17 mouse cellular contexts compared by ENCODE assay signal in the genomic region with DNA sequence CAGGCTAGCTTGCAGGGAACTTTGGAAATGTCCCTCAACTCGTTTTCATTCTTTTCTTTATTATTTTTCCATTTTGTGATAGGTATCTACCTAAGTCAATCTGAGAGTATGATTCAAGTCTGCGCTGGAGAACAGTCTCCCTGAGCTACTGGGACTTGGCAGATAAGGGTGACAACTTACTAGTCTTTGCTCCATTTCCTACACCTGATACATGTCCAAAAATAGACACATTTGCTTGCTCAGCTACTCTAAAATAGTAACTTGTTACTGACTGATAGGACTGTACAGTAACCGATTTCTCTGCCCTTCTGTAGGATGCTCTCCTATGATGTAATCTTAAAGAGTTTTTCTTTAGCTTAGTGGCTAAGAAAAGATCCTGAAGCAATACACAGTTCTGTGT.
DNase-seq lines count a peak whose midpoint lies in the region; ATAC-seq and TF ChIP-seq lines count a peak whose summit lies in the region.
"Had no signal": no experiment of that assay in that cellular context is flagged by ENCODE, and none has a peak within 500 bp of the region (broad histone marks: within the 10 kb centered on the region; RNA-seq: fewer than 3 reads in every experiment).

No protein-coding gene starts in this region.

- H3K36me3 ChIP-seq in heart, embryonic 11.5 days (ENCODE audit: control insufficient read depth, insufficient read depth, low read length): no peaks in the 10 kb centered on the region
- H3K36me3 ChIP-seq in hindbrain, embryonic 14.5 days (replicated peaks; ENCODE audit: control insufficient read depth, insufficient read depth): no peaks in the 10 kb centered on the region
- H3K36me3 ChIP-seq in hindbrain, embryonic 16.5 days (ENCODE audit: control insufficient read depth, insufficient read depth, low read length): no peaks in the 10 kb centered on the region
- H3K36me3 ChIP-seq in midbrain, postnatal 0 days (ENCODE audit: insufficient read depth, low read length): no peaks in the 10 kb centered on the region
- H3K36me3 ChIP-seq: embryonic facial prominence, embryonic 12.5 days; liver, embryonic 15.5 days; stomach, embryonic 15.5 days had no signal

- H3K4me2 ChIP-seq in heart, embryonic 11.5 days: peak overlapping the region; percentile 33
- no peak overlapping the region for H3K4me2 ChIP-seq in hindbrain, embryonic 14.5 days (replicated peaks)
- no peak overlapping the region for H3K4me2 ChIP-seq in hindbrain, embryonic 16.5 days (ENCODE audit: low read length)
- H3K4me2 ChIP-seq in midbrain, postnatal 0 days (ENCODE audit: low read depth, low read length, poor library complexity, severe bottlenecking): no peak overlapping the region
- H3K4me2 ChIP-seq: embryonic facial prominence, embryonic 12.5 days; liver, embryonic 15.5 days; stomach, embryonic 15.5 days had no signal

- no peaks in the 10 kb centered on the region for H3K4me1 ChIP-seq in heart, embryonic 11.5 days (ENCODE audit: control insufficient read depth, insufficient read depth, low read length)
- peaks cover 13% of the 10 kb centered on the region for H3K4me1 ChIP-seq in hindbrain, embryonic 14.5 days (replicated peaks; ENCODE audit: control insufficient read depth, insufficient read depth, low read length)
- peaks cover 9% of the 10 kb centered on the region for H3K4me1 ChIP-seq in hindbrain, embryonic 16.5 days (ENCODE audit: control insufficient read depth, insufficient read depth, low read depth, low read length)
- peaks cover 3% of the 10 kb centered on the region; the same call in 1 of the 2 replicates for H3K4me1 ChIP-seq in midbrain, postnatal 0 days (ENCODE audit: insufficient read depth, low read length)
- H3K4me1 ChIP-seq: embryonic facial prominence, embryonic 12.5 days; liver, embryonic 15.5 days; stomach, embryonic 15.5 days had no signal

- no peaks in the 10 kb centered on the region for H3K27me3 ChIP-seq in heart, embryonic 11.5 days (ENCODE audit: control insufficient read depth, insufficient read depth, low read length)
- no peaks in the 10 kb centered on the region for H3K27me3 ChIP-seq in hindbrain, embryonic 14.5 days (ENCODE audit: control insufficient read depth, insufficient read depth, low read length)
- H3K27me3 ChIP-seq in hindbrain, embryonic 16.5 days (replicated peaks; ENCODE audit: control insufficient read depth, insufficient read depth, low read length): no peaks in the 10 kb centered on the region
- no peaks in the 10 kb centered on the region for H3K27me3 ChIP-seq in midbrain, postnatal 0 days (ENCODE audit: insufficient read depth, low read length)
- H3K27me3 ChIP-seq: embryonic facial prominence, embryonic 12.5 days; liver, embryonic 15.5 days; stomach, embryonic 15.5 days had no signal

- no peaks in the 10 kb centered on the region for H3K9me3 ChIP-seq in heart, embryonic 11.5 days (replicated peaks; ENCODE audit: control insufficient read depth, low read length)
- no peaks in the 10 kb centered on the region for H3K9me3 ChIP-seq in hindbrain, embryonic 14.5 days (ENCODE audit: control insufficient read depth, low read length)
- no peaks in the 10 kb centered on the region for H3K9me3 ChIP-seq in hindbrain, embryonic 16.5 days (ENCODE audit: control insufficient read depth, low read length)
- H3K9me3 ChIP-seq in midbrain, postnatal 0 days (ENCODE audit: low read length): no peaks in the 10 kb centered on the region
- H3K9me3 ChIP-seq: embryonic facial prominence, embryonic 12.5 days; liver, embryonic 15.5 days; stomach, embryonic 15.5 days had no signal

- WGBS in heart, embryonic 11.5 days (ENCODE audit: insufficient replicate concordance): 34% methylated on average over 3 of the region's 3 CpGs
- 82% methylated on average over 3 of the region's 3 CpGs for WGBS in hindbrain, embryonic 14.5 days
- 75% methylated on average over 3 of the region's 3 CpGs for WGBS in hindbrain, embryonic 16.5 days
- WGBS in midbrain, postnatal 0 days: 64% methylated on average over 3 of the region's 3 CpGs

- no peak for TF ChIP-seq CTCF in midbrain, postnatal 0 days (IDR thresholded peaks at IDR 0.05)

- peak overlapping the region; percentile 65; the same call in 1 of the 2 replicates for H3K27ac ChIP-seq in heart, embryonic 11.5 days (ENCODE audit: low read depth, low read length)
- H3K27ac ChIP-seq in hindbrain, embryonic 14.5 days: peak overlapping the region; percentile 72
- no peak overlapping the region for H3K27ac ChIP-seq in hindbrain, embryonic 16.5 days (ENCODE audit: low read depth, low read length)
- H3K27ac ChIP-seq in midbrain, postnatal 0 days (ENCODE audit: low read depth, low read length): peak overlapping the region; percentile 55; the same call in 1 of the 2 replicates
- H3K27ac ChIP-seq: embryonic facial prominence, embryonic 12.5 days; liver, embryonic 15.5 days; stomach, embryonic 15.5 days had no signal

- ATAC-seq in heart, embryonic 11.5 days (replicated peaks; ENCODE audit: insufficient number of reproducible peaks, low FRiP score, low TSS enrichment): no peak; the same call in 1 of the 2 replicates
- ATAC-seq in hindbrain, embryonic 14.5 days (ENCODE audit: low FRiP score): no peak; the same call in 1 of the 2 replicates
- no peak for ATAC-seq in hindbrain, embryonic 16.5 days
- no peak for ATAC-seq in midbrain, postnatal 0 days (ENCODE audit: low FRiP score)
- ATAC-seq: lung, postnatal 0 days had no signal

- H3K4me3 ChIP-seq in heart, embryonic 11.5 days (ENCODE audit: low read depth, low read length): no peak overlapping the region
- no peak overlapping the region for H3K4me3 ChIP-seq in hindbrain, embryonic 14.5 days (replicated peaks; ENCODE audit: low read length)
- no peak overlapping the region for H3K4me3 ChIP-seq in hindbrain, embryonic 16.5 days (ENCODE audit: low read length)
- H3K4me3 ChIP-seq in midbrain, postnatal 0 days (ENCODE audit: low read depth, low read length): no peak overlapping the region
- H3K4me3 ChIP-seq: embryonic facial prominence, embryonic 12.5 days; liver, embryonic 15.5 days; stomach, embryonic 15.5 days had no signal

- no peak for DNase-seq in heart, adult 18-20 months
- no peak for DNase-seq in hindbrain, embryonic 14.5 days (ENCODE audit: low spot score)
- DNase-seq in brain, adult 2 months (ENCODE audit: low read depth, low spot score): peak; percentile 7
- no peak for DNase-seq in midbrain, postnatal 0 days (ENCODE audit: low spot score)
- DNase-seq in kidney, postnatal 10 days: no peak
- DNase-seq: adrenal gland, postnatal 14 days; cerebellum, adult 2 months; kidney, adult 2 months; kidney, postnatal 25 days; right cerebral cortex, adult 18-20 months; thymus, adult 2 months had no signal

- no peak overlapping the region for H3K9ac ChIP-seq in heart, embryonic 11.5 days (ENCODE audit: low read depth, low read length)
- H3K9ac ChIP-seq in hindbrain, embryonic 14.5 days: no peak overlapping the region
- no peak overlapping the region for H3K9ac ChIP-seq in hindbrain, embryonic 16.5 days (ENCODE audit: low read depth, low read length)
- no peak overlapping the region for H3K9ac ChIP-seq in midbrain, postnatal 0 days (replicated peaks; ENCODE audit: low read length, poor library complexity, severe bottlenecking)
- H3K9ac ChIP-seq: embryonic facial prominence, embryonic 12.5 days; liver, embryonic 15.5 days; stomach, embryonic 15.5 days had no signal
